Mouse (Mus musculus): ENCODE data around the gene Irf4.

- no peak for TF ChIP-seq POLR2A (IDR thresholded peaks at IDR 0.05; ENCODE audit: borderline replicate concordance, control insufficient read depth, low read depth, low read length)
- TF ChIP-seq CTCF (IDR thresholded peaks at IDR 0.05; ENCODE audit: control insufficient read depth, insufficient read depth, low read length): no peak
These were observed 44.6 kb downstream of the Irf4 start for GRCm38 (mm10) chr13:30793616-30794015.

All from bone marrow, adult 2 months (tissue).